Mouse (Mus musculus): Measurements from ENCODE around the gene Inhbc.

- no peak for TF ChIP-seq CTCF (IDR thresholded peaks at IDR 0.05; ENCODE audit: borderline replicate concordance, extremely low read depth, insufficient read depth, insufficient read length)
- TF ChIP-seq POLR2A (IDR thresholded peaks at IDR 0.05; ENCODE audit: borderline replicate concordance, extremely low read depth, insufficient read depth, insufficient read length, poor library complexity, severe bottlenecking), result no peak
Measured at GRCm38 (mm10) chr10:127335271-127335670, 35.0 kb downstream of the Inhbc start.
